Mouse (Mus musculus): ENCODE data around the gene Elmo1. TPM values are rescaled to one million over a fixed set of nuclear protein-coding genes. Genes with fewer than 3 reads are reported as not detected.

Elmo1 gene
- polyA plus RNA-seq, 1 experiment = 52.5 TPM

GRCm38 (mm10) chr13:20511026-20511425 is 420.6 kb downstream of the Elmo1 start:
- H3K4me3 ChIP-seq (ENCODE audit: control insufficient read depth, insufficient read depth, low read length) = no peak overlapping the region
- no peaks in the 10 kb centered on the region for H3K27me3 ChIP-seq (ENCODE audit: control insufficient read depth, insufficient read depth, low read length)
- 99% methylated on average over 4 of the region's 4 CpGs for WGBS
- no peak overlapping the region for H3K27ac ChIP-seq (ENCODE audit: control insufficient read depth, insufficient read depth, low read length)
- no peak for DNase-seq
- H3K36me3 ChIP-seq (ENCODE audit: control insufficient read depth, insufficient read depth, low read length) = no peaks in the 10 kb centered on the region
- H3K4me1 ChIP-seq (replicated peaks; ENCODE audit: control insufficient read depth, insufficient read depth, low read length) = no peaks in the 10 kb centered on the region
- TF ChIP-seq CTCF (IDR thresholded peaks at IDR 0.05; ENCODE audit: borderline replicate concordance, control insufficient read depth, extremely low read depth, insufficient read depth, low read length, poor library complexity) = no peak

GRCm38 (mm10) chr13:20512317-20513240 is 422.2 kb downstream of the Elmo1 start:
- TF ChIP-seq POLR2A (IDR thresholded peaks at IDR 0.05; ENCODE audit: control insufficient read depth, extremely low read depth, insufficient read depth, low read length, poor library complexity) = no peak
- no peak for DNase-seq
- Histone ChIP-seq H3K4me3 (ENCODE audit: control insufficient read depth, insufficient read depth, low read length) (no peak overlapping the region), H3K4me1 (replicated peaks; ENCODE audit: control insufficient read depth, insufficient read depth, low read length) (no peaks in the 10 kb centered on the region), H3K27me3 (ENCODE audit: control insufficient read depth, insufficient read depth, low read length) (no peaks in the 10 kb centered on the region), H3K36me3 (ENCODE audit: control insufficient read depth, insufficient read depth, low read length) (no peaks in the 10 kb centered on the region), H3K27ac (ENCODE audit: control insufficient read depth, insufficient read depth, low read length) (no peak overlapping the region)
- 95% methylated on average over 10 of the region's 10 CpGs for WGBS

DNA sequence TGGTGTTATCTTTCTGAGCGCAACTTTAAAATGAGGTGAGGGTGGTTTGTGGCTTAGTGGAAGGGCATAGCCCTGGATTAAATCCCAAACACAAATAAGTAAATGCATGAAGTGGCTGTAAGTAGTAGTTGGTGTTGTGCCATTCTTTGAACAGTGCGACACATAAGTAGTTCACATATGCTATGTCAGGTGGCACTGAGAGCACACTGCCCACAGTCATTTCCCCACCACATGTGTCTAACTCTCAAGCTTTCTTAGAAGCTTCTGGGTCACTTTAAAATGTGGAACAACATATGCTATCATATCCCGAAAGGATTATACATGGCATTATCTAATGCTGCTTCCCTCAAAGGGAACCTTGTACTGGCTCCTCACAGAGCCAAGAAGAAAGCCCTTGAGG is 424.3 kb downstream of the Elmo1 start:
- no peak overlapping the region for H3K4me3 ChIP-seq (ENCODE audit: control insufficient read depth, insufficient read depth, low read length)
- no peaks in the 10 kb centered on the region for H3K27me3 ChIP-seq (ENCODE audit: control insufficient read depth, insufficient read depth, low read length)
- no peak for DNase-seq
- H3K27ac ChIP-seq (ENCODE audit: control insufficient read depth, insufficient read depth, low read length) = no peak overlapping the region
- TF ChIP-seq CTCF (IDR thresholded peaks at IDR 0.05; ENCODE audit: borderline replicate concordance, control insufficient read depth, extremely low read depth, insufficient read depth, low read length, poor library complexity) = no peak
- 98% methylated on average over 3 of the region's 3 CpGs for WGBS
- H3K36me3 ChIP-seq (ENCODE audit: control insufficient read depth, insufficient read depth, low read length) = no peaks in the 10 kb centered on the region
- no peaks in the 10 kb centered on the region for H3K4me1 ChIP-seq (replicated peaks; ENCODE audit: control insufficient read depth, insufficient read depth, low read length)

- H3K4me1 ChIP-seq (replicated peaks; ENCODE audit: control insufficient read depth, insufficient read depth, low read length) = no peaks in the 10 kb centered on the region
- H3K4me3 ChIP-seq (ENCODE audit: control insufficient read depth, insufficient read depth, low read length) = no peak overlapping the region
- H3K27ac ChIP-seq (ENCODE audit: control insufficient read depth, insufficient read depth, low read length) = no peak overlapping the region
- DNase-seq = no peak
- TF ChIP-seq CTCF (IDR thresholded peaks at IDR 0.05; ENCODE audit: borderline replicate concordance, control insufficient read depth, extremely low read depth, insufficient read depth, low read length, poor library complexity) (no peak), POLR2A (IDR thresholded peaks at IDR 0.05; ENCODE audit: control insufficient read depth, extremely low read depth, insufficient read depth, low read length, poor library complexity) (no peak)
- no peaks in the 10 kb centered on the region for H3K27me3 ChIP-seq (ENCODE audit: control insufficient read depth, insufficient read depth, low read length)
- H3K36me3 ChIP-seq (ENCODE audit: control insufficient read depth, insufficient read depth, low read length) = no peaks in the 10 kb centered on the region
- 95% methylated on average over 4 of the region's 4 CpGs for whole genome bisulfite sequencing
Measured at GRCm38 (mm10) chr13:20516096-20516495, 425.7 kb downstream of the Elmo1 start.

DNA sequence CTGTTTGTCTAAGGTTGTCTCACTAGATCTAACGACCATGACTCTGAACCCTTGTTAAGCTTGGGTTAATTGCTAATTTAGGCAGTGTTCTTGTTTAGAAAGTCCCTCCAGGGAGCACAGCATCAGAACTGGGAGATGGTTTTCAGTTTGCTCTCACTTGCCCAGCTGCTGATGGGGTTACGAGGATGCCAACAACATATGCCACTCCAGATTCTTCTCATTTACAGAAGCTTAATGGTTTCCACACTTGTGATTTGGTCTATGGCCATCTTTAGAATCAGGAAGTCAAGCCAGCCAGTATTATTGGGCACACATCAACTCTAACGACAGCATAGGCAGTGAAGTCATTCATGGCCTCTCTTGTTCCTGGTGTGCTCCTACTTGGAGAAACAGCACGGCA is 427.3 kb downstream of the Elmo1 start:
- no peak for TF ChIP-seq CTCF (IDR thresholded peaks at IDR 0.05; ENCODE audit: borderline replicate concordance, control insufficient read depth, extremely low read depth, insufficient read depth, low read length, poor library complexity)
- no peak for TF ChIP-seq POLR2A (IDR thresholded peaks at IDR 0.05; ENCODE audit: control insufficient read depth, extremely low read depth, insufficient read depth, low read length, poor library complexity)
- 95% methylated on average over 4 of the region's 4 CpGs for WGBS
- DNase-seq = no peak
- Histone ChIP-seq H3K4me3 (ENCODE audit: control insufficient read depth, insufficient read depth, low read length) (no peak overlapping the region), H3K36me3 (ENCODE audit: control insufficient read depth, insufficient read depth, low read length) (no peaks in the 10 kb centered on the region), H3K27ac (ENCODE audit: control insufficient read depth, insufficient read depth, low read length) (no peak overlapping the region), H3K27me3 (ENCODE audit: control insufficient read depth, insufficient read depth, low read length) (no peaks in the 10 kb centered on the region), H3K4me1 (replicated peaks; ENCODE audit: control insufficient read depth, insufficient read depth, low read length) (no peaks in the 10 kb centered on the region)

GRCm38 (mm10) chr13:20521492-20521891 is 431.1 kb downstream of the Elmo1 start:
- no peak for DNase-seq

DNA sequence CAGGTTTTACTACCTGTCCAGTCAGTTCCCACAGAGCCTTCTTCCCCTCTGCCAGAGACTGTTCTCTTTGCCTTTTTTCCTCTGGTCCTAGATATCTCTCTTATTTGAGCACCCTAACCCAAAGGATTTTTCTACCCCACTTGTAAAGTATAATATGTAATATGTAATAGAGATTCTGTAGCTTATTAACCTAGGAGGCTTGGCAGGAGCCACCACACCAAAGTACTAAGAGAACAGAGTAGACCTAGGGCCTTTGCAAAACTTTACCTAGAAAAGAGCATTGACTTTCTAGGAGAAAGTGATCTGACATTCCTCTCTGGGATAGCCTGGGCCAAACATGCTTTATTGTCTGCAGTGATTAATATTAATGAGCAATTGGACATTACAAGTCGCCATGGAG is 433.3 kb downstream of the Elmo1 start:
- no peak for DNase-seq
- Histone ChIP-seq H3K4me3 (ENCODE audit: control insufficient read depth, insufficient read depth, low read length) (no peak overlapping the region), H3K27ac (ENCODE audit: control insufficient read depth, insufficient read depth, low read length) (no peak overlapping the region), H3K36me3 (ENCODE audit: control insufficient read depth, insufficient read depth, low read length) (no peaks in the 10 kb centered on the region), H3K27me3 (ENCODE audit: control insufficient read depth, insufficient read depth, low read length) (no peaks in the 10 kb centered on the region), H3K4me1 (replicated peaks; ENCODE audit: control insufficient read depth, insufficient read depth, low read length) (no peaks in the 10 kb centered on the region)
- 100% methylated on average over 1 of the region's 1 CpGs for WGBS
- TF ChIP-seq POLR2A (IDR thresholded peaks at IDR 0.05; ENCODE audit: control insufficient read depth, extremely low read depth, insufficient read depth, low read length, poor library complexity) (no peak), CTCF (IDR thresholded peaks at IDR 0.05; ENCODE audit: borderline replicate concordance, control insufficient read depth, extremely low read depth, insufficient read depth, low read length, poor library complexity) (no peak)

More at GRCm38 (mm10) chr13:20521492-20521891, 431.1 kb downstream of the Elmo1 start:
- TF ChIP-seq CTCF (IDR thresholded peaks at IDR 0.05; ENCODE audit: borderline replicate concordance, control insufficient read depth, extremely low read depth, insufficient read depth, low read length, poor library complexity) (no peak), POLR2A (IDR thresholded peaks at IDR 0.05; ENCODE audit: control insufficient read depth, extremely low read depth, insufficient read depth, low read length, poor library complexity) (no peak)
- no peaks in the 10 kb centered on the region for H3K27me3 ChIP-seq (ENCODE audit: control insufficient read depth, insufficient read depth, low read length)
- H3K4me1 ChIP-seq (replicated peaks; ENCODE audit: control insufficient read depth, insufficient read depth, low read length) = no peaks in the 10 kb centered on the region
- no peak overlapping the region for H3K4me3 ChIP-seq (ENCODE audit: control insufficient read depth, insufficient read depth, low read length)
- WGBS = 97% methylated on average over 3 of the region's 3 CpGs
- no peak overlapping the region for H3K27ac ChIP-seq (ENCODE audit: control insufficient read depth, insufficient read depth, low read length)
- no peaks in the 10 kb centered on the region for H3K36me3 ChIP-seq (ENCODE audit: control insufficient read depth, insufficient read depth, low read length)

All from thymus, adult 2 months (tissue).